Mouse (Mus musculus): Measurements from ENCODE around the gene Tcea3.

DNA sequence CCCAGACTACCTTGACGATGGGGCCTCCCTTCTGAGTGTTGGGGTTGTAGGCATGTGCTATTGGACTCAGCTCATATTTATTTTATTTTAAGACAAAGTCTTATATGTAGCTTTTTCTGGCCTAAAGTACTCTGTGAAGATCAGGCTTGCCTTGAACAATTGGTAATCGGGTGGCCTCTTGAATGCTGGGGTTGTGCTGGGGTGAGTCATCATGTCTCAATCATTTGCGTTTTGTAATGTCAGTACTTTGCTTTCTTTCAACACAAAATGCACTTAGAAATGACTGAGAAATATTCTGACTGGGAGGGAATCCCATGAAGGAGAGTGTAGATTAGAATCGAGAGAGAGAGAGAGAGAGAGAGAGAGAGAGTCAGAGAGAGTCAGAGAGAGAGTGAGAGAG lies 72.5 kb downstream of the Tcea3 start:
- TF ChIP-seq CTCF (IDR thresholded peaks at IDR 0.05; ENCODE audit: low read depth) (no peak), EP300 (optimal IDR thresholded peaks at IDR 0.05) (no peak)
